Mouse (Mus musculus): Measurements from ENCODE around the gene Ubc.
"Not testable (repeated sequence)": the region's sequence is repeated elsewhere in the genome, so short reads cannot be mapped to it uniquely, and the experiment has no call there.

Gene Ubc

DNA sequence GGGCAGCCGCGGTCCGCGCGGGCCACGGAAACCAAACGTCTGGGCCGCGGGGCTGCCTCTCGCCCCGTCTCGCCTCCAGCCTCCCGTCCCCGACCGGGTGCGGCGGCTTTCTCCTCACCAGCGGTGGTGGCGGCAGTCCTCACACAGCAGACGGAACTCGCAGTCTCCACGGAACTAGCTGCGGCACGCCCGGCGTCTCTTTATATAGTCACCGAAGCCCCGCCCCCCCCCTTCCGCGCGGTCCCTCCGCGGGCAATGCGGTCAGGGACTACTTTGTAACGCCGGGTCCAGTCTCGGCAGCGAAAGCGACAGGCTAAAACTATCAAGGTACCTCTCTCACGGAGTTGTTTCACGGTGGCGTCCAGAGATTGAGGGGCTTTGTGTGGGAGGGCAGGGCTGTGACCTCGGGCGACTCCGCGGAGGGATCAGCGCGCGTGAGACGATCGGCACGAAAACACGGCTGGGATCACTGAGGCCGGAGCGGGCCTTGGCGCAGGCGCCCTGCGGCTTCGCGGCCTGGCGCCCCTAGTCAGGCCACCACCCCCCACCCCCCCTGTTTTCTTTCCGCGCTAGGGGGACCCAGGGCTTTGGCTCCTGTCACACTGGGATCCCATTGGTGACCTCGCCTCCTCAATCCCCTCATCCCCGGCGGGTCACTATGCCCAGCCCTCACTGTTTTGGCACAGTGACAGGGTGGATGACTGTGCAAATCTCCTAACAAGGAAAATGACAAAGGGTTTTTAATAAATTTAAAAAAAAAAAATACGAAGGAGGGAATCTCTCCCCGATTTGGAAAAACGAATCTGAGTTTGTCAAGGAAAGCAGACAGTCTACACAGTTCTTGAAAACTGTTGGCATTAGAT is at the start of gene Ubc:
Ubc (minus strand) TSS at position 624 of the 863 bp plus-strand sequence.
- peak; percentile 79 for DNase-seq (ENCODE audit: low spot score)

DNA sequence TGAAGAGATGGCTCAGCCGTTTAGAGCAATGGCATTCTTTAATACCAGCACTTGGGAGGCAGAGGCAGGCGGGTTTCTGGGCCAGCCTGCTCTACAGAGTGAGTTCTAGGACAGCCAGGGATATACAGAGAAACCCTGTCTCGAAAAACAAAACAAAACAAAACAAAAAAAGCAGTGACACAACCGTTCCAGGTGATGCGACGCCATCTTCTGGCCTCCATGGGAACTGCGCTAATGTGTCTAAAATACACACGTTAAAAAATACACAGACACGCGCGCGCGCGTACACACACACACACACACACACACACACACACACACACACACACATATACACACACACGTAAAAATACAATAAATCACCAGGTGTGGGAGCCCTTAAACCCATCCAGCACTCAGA is 44.3 kb upstream of the Ubc start:
- not testable (repeated sequence) for DNase-seq (ENCODE audit: low spot score)

GRCm38 (mm10) chr5:125433793-125434337 is 43.9 kb upstream of the Ubc start, which contains the start of gene Dhx37:
TSS of gene Dhx37 (minus strand) at chr5:125434121.
- DNase-seq (ENCODE audit: low spot score): peak; percentile 65

DNA sequence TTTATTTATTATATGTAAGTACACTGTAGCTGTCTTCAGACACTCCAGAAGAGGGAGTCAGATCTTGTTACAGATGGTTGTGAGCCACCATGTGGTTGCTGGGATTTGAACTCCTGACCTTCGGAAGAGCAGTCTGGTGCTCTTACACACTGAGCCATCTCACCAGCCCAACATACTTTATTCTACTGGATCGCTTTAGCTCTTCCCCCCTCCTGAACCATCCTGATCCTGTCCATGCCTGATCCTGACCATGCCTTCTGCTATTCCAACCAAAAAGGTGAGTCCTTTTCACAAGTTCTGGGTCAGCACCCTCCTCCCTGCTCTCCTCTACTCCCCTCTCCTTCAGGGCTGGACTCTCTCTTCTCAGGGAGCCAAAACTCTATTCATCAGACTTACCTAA is 42.3 kb upstream of the Ubc start:
- not testable (repeated sequence) for DNase-seq (ENCODE audit: low spot score)

DNA sequence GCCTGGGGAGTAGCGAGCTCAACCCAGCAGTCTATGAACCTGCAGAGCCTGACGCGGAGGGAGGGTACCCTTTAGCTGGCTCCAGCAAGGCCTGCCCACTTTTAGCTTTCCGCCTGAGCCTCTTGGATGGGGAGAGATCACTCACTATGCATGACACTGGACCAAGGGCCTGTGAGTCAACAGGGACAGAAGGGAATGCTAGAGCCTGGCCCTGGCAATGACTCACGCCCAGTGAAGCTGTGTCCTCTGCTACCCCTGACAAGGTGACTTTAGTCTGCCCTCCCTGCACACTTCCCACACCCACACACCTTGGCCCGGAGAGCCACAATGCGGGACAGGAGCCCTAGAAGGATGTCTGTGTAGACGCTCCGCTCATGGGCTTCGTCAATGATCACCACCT is 36.3 kb upstream of the Ubc start:
- no peak for DNase-seq (ENCODE audit: low spot score)

- no peak for DNase-seq (ENCODE audit: low spot score)
These were observed 35.8 kb upstream of the Ubc start for GRCm38 (mm10) chr5:125425698-125426276.

DNA sequence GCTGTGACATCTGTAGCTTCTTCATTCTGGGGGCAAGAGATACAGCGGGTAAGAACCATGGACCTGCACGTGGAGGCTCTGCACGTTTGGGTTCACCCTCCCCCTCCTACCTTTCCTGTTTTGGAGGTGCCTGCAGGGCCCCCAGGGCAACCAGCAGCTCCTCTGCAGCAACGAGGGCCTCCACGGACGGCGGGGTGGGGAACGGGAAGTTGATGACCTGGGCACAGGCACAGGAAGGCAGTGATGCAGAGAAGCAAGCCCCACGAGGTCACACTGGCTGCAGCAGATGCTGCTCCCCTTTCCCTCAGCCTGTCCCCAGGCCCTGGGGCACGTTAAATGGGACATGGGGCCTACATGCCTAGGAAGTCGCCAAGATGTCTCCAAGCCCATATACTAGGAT is 29.1 kb upstream of the Ubc start:
- DNase-seq (ENCODE audit: low spot score): no peak

GRCm38 (mm10) chr5:125418636-125419035 is 28.6 kb upstream of the Ubc start:
- DNase-seq (ENCODE audit: low spot score): no peak

- no peak for DNase-seq (ENCODE audit: low spot score)
These were observed 26.2 kb upstream of the Ubc start for GRCm38 (mm10) chr5:125416183-125416582.

DNA sequence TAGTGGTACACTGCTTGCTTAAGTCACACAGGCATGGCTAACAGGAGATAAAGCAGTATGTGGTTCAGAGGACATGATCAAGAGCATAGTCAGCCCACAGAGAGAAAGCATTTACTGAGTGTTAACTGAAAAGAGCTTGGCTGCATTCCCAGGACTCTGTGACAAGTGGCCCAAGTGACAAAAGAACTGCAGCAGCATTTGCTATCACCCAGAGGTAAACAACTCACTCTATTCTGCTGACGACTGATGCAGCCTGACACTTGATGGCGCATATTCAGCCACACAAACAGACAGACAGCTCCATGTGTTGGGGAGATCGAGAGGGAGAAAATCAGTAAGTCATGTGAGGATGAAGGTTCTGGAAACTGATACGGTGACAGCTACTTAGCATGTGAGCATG is 23.8 kb upstream of the Ubc start:
- no peak for DNase-seq (ENCODE audit: low spot score)

DNA sequence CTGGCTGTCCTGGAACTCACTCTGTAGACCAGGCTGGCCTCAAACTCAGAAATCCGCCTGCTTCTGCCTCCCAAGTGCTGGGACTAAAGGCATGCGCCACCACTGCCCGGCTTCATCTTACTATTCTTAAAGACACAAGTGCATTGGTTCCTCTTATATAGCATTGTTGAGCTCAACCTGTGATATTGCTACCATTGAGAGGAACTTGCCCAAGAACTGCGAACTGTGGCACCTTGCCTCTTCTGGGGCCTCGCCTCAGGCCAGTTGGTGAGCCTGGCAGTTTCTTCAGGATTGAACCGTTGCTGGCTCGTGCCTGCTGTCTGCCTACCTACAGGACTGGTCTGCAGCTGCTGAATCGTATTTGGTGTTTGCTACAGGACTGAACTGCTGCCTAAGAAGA is 22.5 kb upstream of the Ubc start:
- DNase-seq (ENCODE audit: low spot score): not testable (repeated sequence)

DNA sequence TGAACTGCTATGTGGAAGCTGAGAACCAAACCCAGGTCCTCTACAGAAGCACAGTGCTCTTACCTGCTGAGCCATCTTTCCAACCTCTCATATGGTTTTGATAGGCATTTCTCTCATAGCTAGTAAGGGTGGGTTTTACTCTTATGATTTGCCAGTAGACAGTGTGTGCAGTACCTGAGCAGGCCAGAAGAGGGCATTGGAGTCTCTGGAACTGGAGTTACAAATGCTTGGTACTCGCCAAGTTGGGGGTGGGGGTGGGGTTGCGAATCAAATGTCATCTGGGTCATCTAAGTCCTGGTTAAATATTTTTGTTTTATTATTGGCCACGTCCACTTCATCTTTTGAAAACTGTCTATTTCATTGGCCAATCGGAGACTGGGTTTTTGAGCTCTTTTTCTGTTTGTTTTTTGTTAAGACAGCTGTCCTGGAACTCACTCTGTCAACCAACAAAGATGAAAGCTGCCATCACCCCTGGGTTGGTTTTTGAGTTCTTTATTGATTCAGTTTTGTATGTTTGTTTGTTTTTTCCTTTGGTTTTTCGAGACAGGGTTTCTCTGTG is 22.0 kb upstream of the Ubc start:
- DNase-seq (ENCODE audit: low spot score): peak; percentile 59

DNA sequence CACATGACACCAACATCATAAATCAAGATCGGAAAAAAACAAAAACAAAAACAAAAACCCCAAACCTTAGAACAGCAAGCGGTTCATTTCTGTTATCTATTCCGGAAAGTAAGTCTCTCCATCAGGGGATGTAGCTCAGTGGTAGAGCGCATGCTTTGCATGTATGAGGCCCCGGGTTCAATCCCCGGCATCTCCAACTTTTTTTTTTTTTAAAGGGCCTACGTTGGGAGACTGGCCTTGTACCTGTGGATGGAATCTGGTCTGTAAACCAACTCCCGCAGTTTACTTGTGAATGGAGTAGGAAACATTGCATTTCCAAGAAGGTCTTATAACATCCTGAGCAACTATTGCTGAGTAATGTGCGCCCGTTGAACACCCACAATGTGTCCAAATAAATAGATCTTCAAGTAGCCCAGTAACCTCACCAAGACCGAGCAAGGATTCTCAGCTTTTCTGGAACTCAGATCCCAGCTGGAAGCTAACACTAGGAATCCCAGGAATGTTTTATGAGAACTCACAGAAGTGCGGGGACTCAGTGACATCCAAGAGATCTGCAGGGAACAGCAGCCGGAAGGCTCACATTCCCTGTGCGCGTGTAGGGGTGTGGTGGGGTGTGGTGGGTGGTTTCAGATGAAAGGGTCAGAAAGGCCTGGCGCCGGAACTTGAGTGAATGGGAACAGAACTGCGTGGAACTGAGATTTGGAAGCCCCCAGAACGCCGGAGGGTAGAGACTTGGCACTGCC is 19.5 kb upstream of the Ubc start:
- no peak for DNase-seq (ENCODE audit: low spot score)

- DNase-seq (ENCODE audit: low spot score): peak; percentile 82
These were observed 18.8 kb upstream of the Ubc start for GRCm38 (mm10) chr5:125408842-125409241.

- DNase-seq (ENCODE audit: low spot score): no peak
These were observed 18.0 kb upstream of the Ubc start for GRCm38 (mm10) chr5:125407910-125408575.

- no peak for DNase-seq (ENCODE audit: low spot score)
These were observed 17.2 kb upstream of the Ubc start for GRCm38 (mm10) chr5:125407020-125407830.

DNA sequence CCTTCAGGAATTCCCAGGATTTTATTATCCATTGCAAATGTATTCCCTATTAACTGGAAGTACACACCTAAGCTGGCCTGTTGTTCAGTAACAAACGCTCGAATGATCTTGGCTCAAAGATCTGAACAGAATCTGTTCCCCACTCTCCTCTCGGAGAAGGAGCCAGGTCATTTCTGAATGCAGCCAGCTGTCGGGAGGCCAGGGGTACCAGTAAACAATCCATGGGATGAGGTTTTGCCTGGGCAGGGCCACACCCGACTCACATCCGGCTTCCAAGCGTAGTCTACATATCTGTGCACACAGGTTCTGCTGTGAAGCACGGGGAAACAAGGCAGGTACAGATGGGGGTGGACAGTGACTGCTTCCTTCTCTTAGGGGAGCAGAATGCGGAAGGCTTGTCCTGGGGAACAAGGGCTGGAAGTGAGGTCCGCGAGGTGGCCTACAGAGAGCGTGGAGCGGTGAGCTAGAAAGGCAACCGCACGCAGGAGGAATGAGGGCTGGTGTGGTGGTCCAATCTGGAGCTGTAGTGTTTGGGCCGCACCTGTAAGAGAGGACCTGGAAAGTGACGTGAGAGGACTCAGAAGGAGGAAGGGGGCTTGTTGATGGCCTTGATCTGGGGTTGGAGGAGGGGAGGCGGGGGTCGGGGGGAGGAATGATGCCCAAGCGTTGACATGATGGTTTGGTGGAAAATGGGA is 16.5 kb upstream of the Ubc start:
- DNase-seq (ENCODE audit: low spot score): no peak

- peak; percentile 93 for DNase-seq (ENCODE audit: low spot score)
These were observed 15.7 kb upstream of the Ubc start for GRCm38 (mm10) chr5:125405546-125406248.

GRCm38 (mm10) chr5:125404903-125405545 is 15.0 kb upstream of the Ubc start:
- peak; percentile 78 for DNase-seq (ENCODE audit: low spot score)

Data from layer of hippocampus, adult 9-10 months (tissue).